8 mouse cellular contexts compared by ENCODE assay signal in genomic region chr1:120264861-120265686, GRCm38 (mm10). TPM values are rescaled to one million over a fixed set of nuclear protein-coding genes. Genes with fewer than 3 reads are reported as not detected.
DNase-seq lines count a peak whose midpoint lies in the region; ATAC-seq lines count a peak whose summit lies in the region.

No protein-coding gene starts in this region.

- H3K27me3 ChIP-seq in hindbrain, embryonic 12.5 days = peaks cover 15% of the 10 kb centered on the region

- WGBS in hindbrain, embryonic 12.5 days = 2% methylated on average over 40 of the region's 40 CpGs

- no peaks in the 10 kb centered on the region for H3K36me3 ChIP-seq in hindbrain, embryonic 12.5 days

- peak; percentile 95 for DNase-seq in NIH3T3 (ENCODE audit: low read depth)
- DNase-seq in cerebellum, postnatal 10 days = peak; percentile 67 to 86
- DNase-seq in frontal cortex, postnatal 10 days (ENCODE audit: low spot score in 2 of 2) = peak; percentile 68 to 73
- peak; percentile 58 to 70 for DNase-seq in layer of hippocampus, postnatal 14 days (ENCODE audit: low spot score in 2 of 2)
- DNase-seq in lung, postnatal 10 days = peak; percentile 92
- peak; percentile 78 for DNase-seq in ovary, postnatal 14 days (ENCODE audit: low spot score)
- peak; percentile 58 for DNase-seq in thymus, postnatal 14 days

- H3K9ac ChIP-seq in hindbrain, embryonic 12.5 days = peak overlapping the region; percentile 39

- no peaks in the 10 kb centered on the region for H3K9me3 ChIP-seq in hindbrain, embryonic 12.5 days (replicated peaks)

- peak; percentile 85 for ATAC-seq in hindbrain, embryonic 12.5 days (ENCODE audit: low FRiP score)

- H3K4me2 ChIP-seq in hindbrain, embryonic 12.5 days (replicated peaks) = peak overlapping the region; percentile 99

- H3K4me3 ChIP-seq in hindbrain, embryonic 12.5 days = peak overlapping the region; percentile 46

- H3K4me1 ChIP-seq in hindbrain, embryonic 12.5 days = peaks cover 12% of the 10 kb centered on the region

- H3K27ac ChIP-seq in hindbrain, embryonic 12.5 days = no peak overlapping the region

RNA-seq across cellular contexts. Expression of gene Steap3, which starts 7.4 kb away (rescaled TPM):
- polyA plus RNA-seq in hindbrain, embryonic 12.5 days (2016; fragmentation: Nextera tagmentation; extraction: Ambion mirVana) = 2.4 and 3.6 TPM in 2 replicates
- total RNA-seq in layer of hippocampus, postnatal 14 days (2021) = 1 to 10 TPM; 6.9 to 9.9 TPM
